Mouse (Mus musculus) forebrain, embryonic 10.5 days (tissue): ENCODE measurements around the gene Iffo1. TPM values are rescaled to one million over a fixed set of nuclear protein-coding genes. Genes with fewer than 3 reads are reported as not detected.

ENCODE experiments used
- DNase-seq: peaks from one replicate; pipeline ENCODE4 v3.0.0-alpha.2; 2017; ENCODE audit warnings: low spot score; ENCODE audit errors: extremely low spot score
- H3K27ac ChIP-seq: fragments of 300-500 bp; sonication (generic); 2 replicates; pipeline ENCODE4 v1.5.1; 2016; ENCODE audit warnings: mild to moderate bottlenecking
- H3K27me3 ChIP-seq: fragments of 300-500 bp; sonication (generic); 2 replicates; pipeline ENCODE4 v1.6.1; 2016; ENCODE audit warnings: mild to moderate bottlenecking; ENCODE audit not compliant: poor library complexity, severe bottlenecking
- H3K36me3 ChIP-seq: fragments of 300-500 bp; sonication (generic); replicated peaks from 2 replicates; pipeline ENCODE4 v1.6.1; 2016; ENCODE audit warnings: mild to moderate bottlenecking, moderate library complexity
- H3K4me1 ChIP-seq: fragments of 300-500 bp; sonication (generic); 2 replicates; pipeline ENCODE4 v1.6.1; 2016
- H3K4me3 ChIP-seq: fragments of 300-500 bp; sonication (generic); 2 replicates; pipeline ENCODE4 v1.5.1; 2016; ENCODE audit warnings: mild to moderate bottlenecking, moderate library complexity
- H3K9me3 ChIP-seq: fragments of 300-500 bp; sonication (generic); 2 replicates; pipeline ENCODE4 v1.6.1; 2016; ENCODE audit warnings: mild to moderate bottlenecking, moderate library complexity
- WGBS: fragments of 180-500 bp; shearing (Covaris S2); methylation state at CpG from one replicate; pipeline ENCODE4 v1.1.7; 2016; 5-methylcytosine and 5-hydroxymethylcytosine counted together
- polyA plus RNA-seq: library from polyadenylated mRNA; unstranded; fragments of >200 nt; fragmentation: Nextera tagmentation; extraction: Ambion mirVana; gene quantifications from 2 replicates; pipeline ENCODE4 v1.2.1, GENCODE M21; 2016

The Iffo1 gene
- polyA plus RNA-seq, 1 experiment from 2014 or later = 10.0 TPM

DNA sequence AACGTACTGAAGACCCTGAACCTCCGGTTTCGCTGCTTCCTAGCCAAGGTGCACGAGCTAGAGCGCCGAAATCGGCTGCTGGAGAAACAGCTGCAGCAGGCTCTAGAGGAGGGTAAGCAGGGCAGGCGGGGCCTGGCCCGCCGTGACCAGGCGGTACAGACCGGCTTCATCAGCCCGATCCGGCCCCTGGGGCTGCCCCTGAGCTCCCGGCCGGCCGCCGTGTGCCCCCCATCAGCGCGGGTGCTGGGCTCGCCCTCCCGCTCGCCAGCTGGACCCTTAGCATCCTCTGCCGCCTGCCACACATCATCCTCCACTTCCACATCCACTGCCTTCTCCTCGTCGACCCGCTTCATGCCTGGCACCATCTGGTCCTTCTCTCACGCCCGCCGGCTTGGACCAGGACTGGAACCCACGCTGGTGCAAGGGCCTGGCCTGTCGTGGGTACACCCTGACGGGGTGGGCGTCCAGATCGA, 474 bp downstream of the Iffo1 start:
- no peaks in the 10 kb centered on the region for H3K27me3 ChIP-seq
- H3K4me3 ChIP-seq = peak overlapping the region; percentile 65
- WGBS = 2% methylated on average over 35 of the region's 35 CpGs
- no peak for DNase-seq
- H3K9me3 ChIP-seq = no peaks in the 10 kb centered on the region
- H3K27ac ChIP-seq = peak overlapping the region; percentile 92
- peaks cover 58% of the 10 kb centered on the region for H3K4me1 ChIP-seq
- peaks cover 72% of the 10 kb centered on the region for H3K36me3 ChIP-seq

- Histone ChIP-seq H3K36me3 (peaks cover 72% of the 10 kb centered on the region), H3K9me3 (no peaks in the 10 kb centered on the region), H3K27ac (peak overlapping the region; percentile 92), H3K4me3 (peak overlapping the region; percentile 65), H3K4me1 (peaks cover 58% of the 10 kb centered on the region), H3K27me3 (no peaks in the 10 kb centered on the region)
- 61% methylated on average over 7 of the region's 7 CpGs for WGBS
- no peak for DNase-seq
These were observed 1.1 kb downstream of the Iffo1 start for GRCm38 (mm10) chr6:125146148-125146547.

DNA sequence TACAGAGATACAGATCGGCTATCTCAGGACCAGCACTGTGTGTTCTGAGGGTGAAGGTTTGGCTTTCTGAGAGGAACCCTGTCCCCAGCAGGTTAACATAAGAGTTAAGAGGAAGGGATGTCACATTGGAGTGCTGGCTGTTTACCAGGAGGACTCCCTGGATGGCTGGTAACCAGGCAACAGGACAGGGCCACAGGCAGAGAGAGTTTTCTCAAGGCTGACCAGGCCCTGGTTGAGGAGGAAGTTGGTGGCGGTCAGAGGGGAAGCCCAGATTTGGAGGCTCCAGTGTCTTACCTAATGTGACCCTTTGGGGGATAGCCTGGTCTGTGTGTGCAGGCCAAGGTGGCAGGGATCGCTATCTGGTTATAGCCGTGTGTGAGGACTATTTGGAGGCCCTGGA, 1.8 kb downstream of the Iffo1 start:
- DNase-seq = no peak
- Histone ChIP-seq H3K27ac (peak overlapping the region; percentile 40; the same call in 1 of the 2 replicates), H3K36me3 (peaks cover 72% of the 10 kb centered on the region), H3K9me3 (no peaks in the 10 kb centered on the region), H3K4me3 (peak overlapping the region; percentile 65), H3K27me3 (no peaks in the 10 kb centered on the region), H3K4me1 (peaks cover 58% of the 10 kb centered on the region)
- WGBS = 94% methylated on average over 4 of the region's 4 CpGs

GRCm38 (mm10) chr6:125147329-125147728, 2.3 kb downstream of the Iffo1 start:
- 83% methylated on average over 10 of the region's 10 CpGs for WGBS
- Histone ChIP-seq H3K36me3 (peaks cover 72% of the 10 kb centered on the region), H3K4me3 (peak overlapping the region; percentile 65; the same call in 1 of the 2 replicates)

GRCm38 (mm10) chr6:125148251-125148925, 3.3 kb downstream of the Iffo1 start:
- DNase-seq = no peak
- H3K27ac ChIP-seq = peak overlapping the region; percentile 32
- H3K27me3 ChIP-seq = no peaks in the 10 kb centered on the region
- H3K9me3 ChIP-seq = no peaks in the 10 kb centered on the region
- WGBS = 77% methylated on average over 18 of the region's 18 CpGs
- H3K36me3 ChIP-seq = peaks cover 73% of the 10 kb centered on the region
- peaks cover 58% of the 10 kb centered on the region for H3K4me1 ChIP-seq
- 0 out of 2 replicates have a peak overlapping the region, but pooled peaks have one; percentile 0 for H3K4me3 ChIP-seq

More at GRCm38 (mm10) chr6:125147329-125147728, 2.3 kb downstream of the Iffo1 start:
- Histone ChIP-seq H3K4me1 (peaks cover 58% of the 10 kb centered on the region), H3K27me3 (no peaks in the 10 kb centered on the region), H3K27ac (peak overlapping the region; percentile 40; the same call in 1 of the 2 replicates), H3K9me3 (no peaks in the 10 kb centered on the region)
- DNase-seq = no peak

DNA sequence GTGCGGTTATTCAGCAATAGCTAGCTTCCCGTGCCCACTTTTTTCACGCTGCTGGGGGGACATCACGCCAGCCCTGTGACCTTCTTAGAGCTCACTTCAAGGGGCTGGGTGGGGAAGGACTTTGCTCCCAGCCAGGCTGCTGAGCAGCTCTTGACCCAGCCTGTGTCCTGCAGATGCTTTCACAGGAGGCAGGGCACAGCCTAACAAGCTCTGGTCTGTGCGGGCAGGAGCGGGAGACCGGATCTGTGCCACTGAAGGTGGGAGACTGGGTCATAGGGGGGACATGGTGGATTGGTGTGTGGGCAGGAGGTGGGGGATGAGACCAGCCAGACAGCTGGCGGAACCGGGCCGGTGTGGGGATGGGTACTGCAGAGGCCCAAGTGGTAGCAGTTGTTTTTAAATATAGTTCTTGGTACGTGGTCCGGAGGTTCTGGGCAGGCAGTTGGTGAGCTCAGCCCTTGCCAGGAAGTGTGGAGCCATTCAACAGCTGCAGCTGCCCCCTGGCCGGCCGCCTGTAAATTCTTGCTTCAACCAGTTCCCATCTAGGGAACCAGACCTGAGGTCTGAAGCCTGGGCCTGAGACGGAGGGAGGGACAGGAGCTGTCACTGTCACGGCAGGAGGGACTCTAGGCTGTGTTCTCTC, 4.0 kb downstream of the Iffo1 start:
- no peaks in the 10 kb centered on the region for H3K9me3 ChIP-seq
- 0 out of 2 replicates have a peak overlapping the region, but pooled peaks have one; percentile 6 for H3K4me3 ChIP-seq
- 86% methylated on average over 16 of the region's 16 CpGs for WGBS
- peaks cover 55% of the 10 kb centered on the region for H3K4me1 ChIP-seq
- H3K36me3 ChIP-seq = peaks cover 73% of the 10 kb centered on the region
- peak overlapping the region; percentile 32 for H3K27ac ChIP-seq
- DNase-seq = no peak
- no peaks in the 10 kb centered on the region for H3K27me3 ChIP-seq

GRCm38 (mm10) chr6:125149569-125149950, 4.5 kb downstream of the Iffo1 start:
- 0 out of 2 replicates have a peak overlapping the region, but pooled peaks have one; percentile 6 for H3K4me3 ChIP-seq
- no peak for DNase-seq
- WGBS = 79% methylated on average over 7 of the region's 7 CpGs
- no peaks in the 10 kb centered on the region for H3K27me3 ChIP-seq
- peaks cover 70% of the 10 kb centered on the region for H3K36me3 ChIP-seq
- H3K4me1 ChIP-seq = peaks cover 50% of the 10 kb centered on the region
- no peaks in the 10 kb centered on the region for H3K9me3 ChIP-seq
- 0 out of 2 replicates have a peak overlapping the region, but pooled peaks have one; percentile 11 for H3K27ac ChIP-seq

DNA sequence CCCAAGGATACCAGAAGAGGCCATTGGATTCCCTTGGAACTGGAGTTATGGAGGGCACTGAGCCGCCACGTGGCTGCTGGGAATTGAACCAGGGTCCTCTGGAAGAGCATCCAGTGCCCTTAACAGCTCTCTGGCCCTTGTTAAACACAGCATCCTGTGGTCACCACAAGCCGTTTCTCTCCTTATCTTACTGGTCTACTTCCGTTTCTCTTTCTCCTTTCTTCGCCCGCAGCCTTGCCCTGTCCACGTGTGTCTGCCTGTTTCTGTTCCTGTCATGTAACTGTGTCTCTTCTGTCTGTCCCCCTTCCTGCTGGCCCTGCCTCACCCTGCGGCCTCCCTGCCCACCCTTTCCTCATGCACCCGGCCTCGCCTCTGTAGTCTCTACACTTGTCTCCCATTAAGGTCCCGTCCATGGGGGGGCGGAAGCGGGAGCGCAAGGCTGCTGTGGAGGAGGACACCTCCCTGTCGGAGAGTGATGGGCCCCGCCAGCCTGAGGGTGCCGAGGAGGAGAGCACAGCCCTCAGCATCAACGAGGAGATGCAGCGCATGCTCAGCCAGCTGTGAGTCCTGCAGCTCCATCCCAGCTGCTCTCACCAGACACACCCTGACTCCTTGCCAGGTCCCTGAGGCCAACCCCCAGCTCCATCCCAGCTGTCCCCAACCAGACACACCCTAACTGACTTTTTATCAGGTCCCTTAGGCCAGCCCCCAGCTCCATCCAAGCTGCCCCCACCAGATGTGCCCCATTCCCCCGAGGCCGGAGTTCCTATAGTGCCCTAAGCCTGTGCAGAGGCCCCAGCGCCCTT, 7.4 kb downstream of the Iffo1 start:
- Histone ChIP-seq H3K36me3 (peaks cover 90% of the 10 kb centered on the region), H3K27ac (no peak overlapping the region), H3K27me3 (no peaks in the 10 kb centered on the region), H3K9me3 (no peaks in the 10 kb centered on the region), H3K4me1 (peaks cover 37% of the 10 kb centered on the region), H3K4me3 (no peak overlapping the region)
- no peak for DNase-seq
- WGBS = 92% methylated on average over 22 of the region's 22 CpGs

DNA sequence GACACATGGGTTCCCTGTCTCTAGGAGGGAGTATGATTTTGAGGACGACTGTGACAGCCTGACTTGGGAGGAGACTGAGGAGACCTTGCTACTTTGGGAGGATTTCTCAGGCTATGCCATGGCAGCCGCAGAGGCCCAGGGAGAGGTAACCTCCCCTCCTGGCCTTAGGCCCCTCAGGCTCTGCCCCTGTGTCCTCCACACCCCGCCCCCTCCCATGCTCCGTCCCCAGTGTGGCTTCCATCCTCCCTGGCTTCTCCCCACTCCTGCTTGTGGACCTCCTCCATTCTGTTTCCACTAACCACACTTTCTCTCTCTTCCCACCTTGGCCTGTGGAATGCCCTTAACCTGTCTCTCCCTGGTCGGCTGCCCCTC, 8.0 kb downstream of the Iffo1 start:
- H3K27me3 ChIP-seq = no peaks in the 10 kb centered on the region
- no peaks in the 10 kb centered on the region for H3K9me3 ChIP-seq
- no peak overlapping the region for H3K4me3 ChIP-seq
- H3K36me3 ChIP-seq = peaks cover 92% of the 10 kb centered on the region
- H3K27ac ChIP-seq = no peak overlapping the region
- WGBS = 87% methylated on average over 5 of the region's 5 CpGs
- DNase-seq = no peak
- H3K4me1 ChIP-seq = peaks cover 37% of the 10 kb centered on the region

DNA sequence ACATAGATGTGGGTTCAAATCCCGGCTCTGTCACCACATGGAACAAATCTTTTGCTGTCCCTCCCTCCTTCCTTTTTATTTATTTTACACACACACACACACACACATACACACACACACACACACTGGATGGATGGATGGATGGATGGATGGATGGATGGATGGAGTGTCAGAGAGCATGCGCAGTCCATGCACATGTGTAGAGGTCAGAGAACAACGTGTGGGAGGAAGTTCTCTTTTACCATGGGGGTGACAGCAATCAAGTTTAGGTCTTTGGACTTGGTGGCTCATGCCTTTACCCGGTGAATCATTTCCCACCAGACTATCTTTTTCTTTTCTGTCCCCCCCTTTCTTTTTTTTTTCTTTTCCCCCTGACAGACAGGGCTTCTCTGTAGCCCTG, 8.6 kb downstream of the Iffo1 start:
- H3K36me3 ChIP-seq = peaks cover 90% of the 10 kb centered on the region
- no peak for DNase-seq

GRCm38 (mm10) chr6:125154550-125154949, 9.5 kb downstream of the Iffo1 start:
- Histone ChIP-seq H3K27me3 (no peaks in the 10 kb centered on the region), H3K9me3 (no peaks in the 10 kb centered on the region), H3K36me3 (peaks cover 90% of the 10 kb centered on the region), H3K4me3 (no peak overlapping the region), H3K27ac (no peak overlapping the region), H3K4me1 (peaks cover 30% of the 10 kb centered on the region)
- DNase-seq = no peak

More for the DNA sequence above, 8.6 kb downstream of the Iffo1 start:
- Histone ChIP-seq H3K9me3 (no peaks in the 10 kb centered on the region), H3K4me3 (no peak overlapping the region), H3K27me3 (no peaks in the 10 kb centered on the region), H3K27ac (no peak overlapping the region), H3K4me1 (peaks cover 31% of the 10 kb centered on the region)
- WGBS = 95% methylated on average over 4 of the region's 4 CpGs

GRCm38 (mm10) chr6:125155262-125155661, 10.2 kb downstream of the Iffo1 start:
- Histone ChIP-seq H3K27me3 (no peaks in the 10 kb centered on the region), H3K36me3 (peaks cover 93% of the 10 kb centered on the region), H3K4me1 (peaks cover 35% of the 10 kb centered on the region), H3K27ac (no peak overlapping the region), H3K9me3 (no peaks in the 10 kb centered on the region), H3K4me3 (no peak overlapping the region)
- DNase-seq = no peak
- WGBS = 95% methylated on average over 8 of the region's 8 CpGs
